Mouse (Mus musculus): ENCODE results near the gene Abcc4.

DNA sequence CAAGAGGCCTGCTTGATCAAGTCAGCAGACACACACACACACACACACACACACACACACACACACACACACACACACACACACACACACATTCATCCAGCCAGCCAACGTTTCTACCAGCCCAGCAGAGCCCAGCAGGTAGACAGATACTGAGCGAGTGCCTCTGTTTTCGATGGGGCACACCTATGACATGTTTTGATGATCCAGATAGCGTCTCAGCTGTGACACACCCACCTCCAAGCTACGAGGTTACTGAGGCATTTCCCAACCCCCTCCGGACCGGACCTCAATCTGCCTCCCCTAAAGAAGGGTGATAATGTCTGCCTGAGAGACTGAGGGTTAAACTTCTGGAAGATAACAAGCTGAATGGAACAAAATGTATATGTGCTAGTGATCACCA lies 5.4 kb downstream of the Abcc4 start:
- TF ChIP-seq TAL1 (IDR thresholded peaks at IDR 0.05; ENCODE audit: low read length) (no peak), GATA1 (IDR thresholded peaks at IDR 0.05; ENCODE audit: low read length) (no peak)

Data from erythroblast, embryonic 14.5 days (primary cell).